Mouse (Mus musculus) E14TG2a.4 (cell line): ENCODE results near the gene Zpbp2.
A peak's percentile ranks its signal among the peaks of the same experiment; 100 is the strongest.

Experiments
- H3K27me3 ChIP-seq: 2 replicates; pipeline ENCODE4 v1.6.1; 2014; ENCODE audit warnings: low read length, control low read depth; ENCODE audit not compliant: insufficient read depth
- H3K36me3 ChIP-seq: 2 replicates; pipeline ENCODE4 v1.6.1; 2014; ENCODE audit warnings: low read length, control low read depth; ENCODE audit not compliant: insufficient read depth
- H3K4me1 ChIP-seq: replicated peaks from 2 replicates; pipeline ENCODE4 v1.6.1; 2014; ENCODE audit warnings: low read depth, low read length, control low read depth
- H3K4me3 ChIP-seq: replicated peaks from 2 replicates; pipeline ENCODE4 v1.5.1; 2014; ENCODE audit warnings: mild to moderate bottlenecking, low read length
- H3K9me3 ChIP-seq: 2 replicates; pipeline ENCODE4 v1.6.1; 2014; ENCODE audit warnings: low read length, control low read depth
- CTCF ChIP-seq: conservative IDR thresholded peaks from 2 replicates; pipeline ENCODE4 v1.5.1; 2014; ENCODE audit warnings: low read length
- NANOG ChIP-seq: IDR thresholded peaks from 2 replicates; pipeline ENCODE4 v1.6.1; 2014; ENCODE audit warnings: borderline replicate concordance, low read length, mixed read lengths
- POU5F1 ChIP-seq: IDR thresholded peaks from 2 replicates; pipeline ENCODE4 v1.6.1; 2014; ENCODE audit warnings: low read length, borderline replicate concordance

The Zpbp2 gene

GRCm38 (mm10) chr11:98563921-98564414 is 13.1 kb downstream of the Zpbp2 start:
- no peak overlapping the region for H3K4me3 ChIP-seq
- H3K4me1 ChIP-seq, result peaks cover 1% of the 10 kb centered on the region
- H3K27me3 ChIP-seq, result peaks cover 15% of the 10 kb centered on the region
- TF ChIP-seq NANOG (no peak), CTCF (no peak), POU5F1 (no peak)
- no peaks in the 10 kb centered on the region for H3K9me3 ChIP-seq
- no peaks in the 10 kb centered on the region for H3K36me3 ChIP-seq

- Histone ChIP-seq H3K9me3 (no peaks in the 10 kb centered on the region), H3K27me3 (peaks cover 2% of the 10 kb centered on the region), H3K36me3 (no peaks in the 10 kb centered on the region), H3K4me1 (peaks cover 8% of the 10 kb centered on the region), H3K4me3 (no peak overlapping the region)
- TF ChIP-seq POU5F1 (no peak), CTCF (peak; percentile 97)
These were observed 17.4 kb downstream of the Zpbp2 start for GRCm38 (mm10) chr11:98568326-98568725.

- TF ChIP-seq POU5F1 (no peak), CTCF (no peak), NANOG (no peak)
- peak overlapping the region; percentile 43 for H3K4me3 ChIP-seq
These were observed 18.6 kb downstream of the Zpbp2 start for GRCm38 (mm10) chr11:98569461-98569860.

GRCm38 (mm10) chr11:98577776-98578175 is 26.9 kb downstream of the Zpbp2 start:
- H3K36me3 ChIP-seq, result peaks cover 9% of the 10 kb centered on the region

More at GRCm38 (mm10) chr11:98569461-98569860, 18.6 kb downstream of the Zpbp2 start:
- Histone ChIP-seq H3K36me3 (no peaks in the 10 kb centered on the region), H3K27me3 (peaks cover 6% of the 10 kb centered on the region), H3K9me3 (no peaks in the 10 kb centered on the region), H3K4me1 (peaks cover 8% of the 10 kb centered on the region)

GRCm38 (mm10) chr11:98580301-98581121 is 29.6 kb downstream of the Zpbp2 start:
- Histone ChIP-seq H3K4me3 (peak overlapping the region; percentile 49), H3K27me3 (no peaks in the 10 kb centered on the region), H3K4me1 (peaks cover 59% of the 10 kb centered on the region), H3K36me3 (peaks cover 32% of the 10 kb centered on the region), H3K9me3 (no peaks in the 10 kb centered on the region)
- TF ChIP-seq POU5F1 (no peak), NANOG (no peak), CTCF (no peak)

More at GRCm38 (mm10) chr11:98577776-98578175, 26.9 kb downstream of the Zpbp2 start:
- no peak for TF ChIP-seq POU5F1
- Histone ChIP-seq H3K27me3 (0 out of 2 replicates have a peak, but pooled peaks cover 6% of the 10 kb centered on the region), H3K4me3 (no peak overlapping the region), H3K4me1 (peaks cover 39% of the 10 kb centered on the region), H3K9me3 (no peaks in the 10 kb centered on the region)

- H3K27me3 ChIP-seq, result no peaks in the 10 kb centered on the region
- peaks cover 69% of the 10 kb centered on the region for H3K4me1 ChIP-seq
- H3K36me3 ChIP-seq, result peaks cover 32% of the 10 kb centered on the region
- TF ChIP-seq POU5F1, result no peak
- TF ChIP-seq NANOG, result peak; percentile 11; the same call in 1 of the 2 replicates
- TF ChIP-seq CTCF, result no peak
- no peaks in the 10 kb centered on the region for H3K9me3 ChIP-seq
- H3K4me3 ChIP-seq, result peak overlapping the region; percentile 49
These were observed 30.6 kb downstream of the Zpbp2 start for GRCm38 (mm10) chr11:98581286-98582029.

- Histone ChIP-seq H3K36me3 (peaks cover 32% of the 10 kb centered on the region), H3K4me1 (peaks cover 70% of the 10 kb centered on the region), H3K9me3 (no peaks in the 10 kb centered on the region), H3K27me3 (no peaks in the 10 kb centered on the region), H3K4me3 (peak overlapping the region; percentile 49)
- TF ChIP-seq CTCF, result no peak
- TF ChIP-seq NANOG, result no peak
- no peak for TF ChIP-seq POU5F1
These were observed 31.1 kb downstream of the Zpbp2 start for GRCm38 (mm10) chr11:98582030-98582388.

- H3K9me3 ChIP-seq, result no peaks in the 10 kb centered on the region
- H3K4me1 ChIP-seq, result peaks cover 75% of the 10 kb centered on the region
- peak overlapping the region; percentile 49; the same call in 1 of the 2 replicates for H3K4me3 ChIP-seq
- H3K27me3 ChIP-seq, result no peaks in the 10 kb centered on the region
- H3K36me3 ChIP-seq, result peaks cover 32% of the 10 kb centered on the region
- no peak for TF ChIP-seq POU5F1
- TF ChIP-seq NANOG, result no peak
- TF ChIP-seq CTCF, result no peak
These were observed 31.8 kb downstream of the Zpbp2 start for GRCm38 (mm10) chr11:98582551-98583264.
